Mouse (Mus musculus): Measurements from ENCODE around the gene Sc5d. TPM values are rescaled to one million over a fixed set of nuclear protein-coding genes. Genes with fewer than 3 reads are reported as not detected.

The Sc5d gene
- total and polyA plus RNA-seq, 3 experiments = 23.3 to 111 (median 77.4) TPM

GRCm38 (mm10) chr9:42273174-42273573 is 9.1 kb upstream of the Sc5d start:
- Histone ChIP-seq H3K9me3 (replicated peaks; ENCODE audit: low read length) (no peaks in the 10 kb centered on the region), H3K4me2 (ENCODE audit: insufficient read depth, low read depth, poor library complexity, severe bottlenecking) (no peak overlapping the region), H3K27ac (ENCODE audit: insufficient read depth, low read depth) (no peak overlapping the region), H3K4me3 (replicated peaks in 1 of 3; ENCODE audit: low read depth in 2 of 3, low read length in 2 of 3, poor library complexity in 1 of 3) (no peak overlapping the region), H3K27me3 (replicated peaks) (no peaks in the 10 kb centered on the region), H3K9ac (ENCODE audit: insufficient read depth, low read depth) (no peak overlapping the region), H3K79me2 (replicated peaks; ENCODE audit: control insufficient read depth, extremely low read depth, insufficient read depth, poor library complexity, severe bottlenecking) (no peaks in the 10 kb centered on the region), H3K4me1 (ENCODE audit: control insufficient read depth in 1 of 2, insufficient read depth in 2 of 2) (peaks cover 4 to 19% of the 10 kb centered on the region in 2 experiments), H3K36me3 (replicated peaks in 1 of 2; ENCODE audit: control insufficient read depth in 1 of 2, insufficient read depth in 1 of 2, low read length in 1 of 2) (no peaks in the 10 kb centered on the region)
- dilution Hi-C loops (cut with MboI; ENCODE audit: extremely low pct_ligation_motif_present, extremely low pct_unique_long_range_greater_than_20kb, low sequenced_read_pairs) = no loop called here
- in situ Hi-C loops (cut with MboI; ENCODE audit: low pct_ligation_motif_present, low pct_unique_long_range_greater_than_20kb, low sequenced_read_pairs) = no loop called here
- TF ChIP-seq HCFC1 (IDR thresholded peaks at IDR 0.05; ENCODE audit: low read depth, low read length) (no peak), MAZ (IDR thresholded peaks at IDR 0.05; ENCODE audit: low read depth, low read length) (no peak), NRF1 (IDR thresholded peaks at IDR 0.05; ENCODE audit: low read depth, low read length) (no peak), ETS1 (conservative IDR thresholded peaks at IDR 0.05; ENCODE audit: low read depth, low read length) (no peak)
- no peak for DNase-seq (ENCODE audit: extremely low read depth)

DNA sequence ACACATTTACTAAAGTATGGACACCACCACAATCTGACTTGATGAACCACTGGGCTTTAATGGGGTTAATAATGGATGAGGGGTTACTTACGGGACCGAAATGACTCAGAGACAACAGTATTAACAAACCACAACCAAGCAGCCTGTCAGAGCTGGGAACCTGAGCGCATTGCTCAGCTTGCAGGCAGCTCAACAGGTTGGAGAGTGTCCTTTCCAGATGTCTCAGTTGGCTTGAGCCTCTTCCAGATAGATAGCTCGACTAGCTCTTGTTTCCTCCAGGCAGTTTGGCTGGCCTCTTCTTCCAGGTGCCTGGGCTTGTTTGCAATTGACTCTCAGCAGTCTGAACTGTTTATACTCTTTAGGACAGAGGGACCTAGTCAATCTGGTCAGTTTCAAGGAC is 8.6 kb upstream of the Sc5d start:
- in situ Hi-C loops (cut with MboI; ENCODE audit: low pct_ligation_motif_present, low pct_unique_long_range_greater_than_20kb, low sequenced_read_pairs) (no loop called here), dilution Hi-C loops (cut with MboI; ENCODE audit: extremely low pct_ligation_motif_present, extremely low pct_unique_long_range_greater_than_20kb, low sequenced_read_pairs) (no loop called here)
- Histone ChIP-seq H3K79me2 (replicated peaks; ENCODE audit: control insufficient read depth, extremely low read depth, insufficient read depth, poor library complexity, severe bottlenecking) (no peaks in the 10 kb centered on the region), H3K27ac (ENCODE audit: insufficient read depth, low read depth) (no peak overlapping the region), H3K27me3 (replicated peaks) (no peaks in the 10 kb centered on the region), H3K36me3 (replicated peaks in 1 of 2; ENCODE audit: control insufficient read depth in 1 of 2, insufficient read depth in 1 of 2, low read length in 1 of 2) (no peaks in the 10 kb centered on the region), H3K9ac (ENCODE audit: insufficient read depth, low read depth) (no peak overlapping the region), H3K9me3 (replicated peaks; ENCODE audit: low read length) (no peaks in the 10 kb centered on the region), H3K4me1 (ENCODE audit: control insufficient read depth in 1 of 2, insufficient read depth in 2 of 2) (peaks cover 4 to 19% of the 10 kb centered on the region in 2 experiments), H3K4me3 (replicated peaks in 1 of 3; ENCODE audit: low read depth in 2 of 3, low read length in 2 of 3, poor library complexity in 1 of 3) (no peak overlapping the region), H3K4me2 (ENCODE audit: insufficient read depth, low read depth, poor library complexity, severe bottlenecking) (0 out of 2 replicates have a peak overlapping the region, but pooled peaks have one; percentile 16)
- TF ChIP-seq TBP (conservative IDR thresholded peaks at IDR 0.05; ENCODE audit: low read depth, low read length) (0 out of 2 replicates have a peak, but pooled peaks have one; percentile 26), ETS1 (conservative IDR thresholded peaks at IDR 0.05; ENCODE audit: low read depth, low read length) (no peak), HCFC1 (IDR thresholded peaks at IDR 0.05; ENCODE audit: low read depth, low read length) (no peak), MAZ (IDR thresholded peaks at IDR 0.05; ENCODE audit: low read depth, low read length) (no peak)
- DNase-seq (ENCODE audit: extremely low read depth) = peak; percentile 40

- Histone ChIP-seq H3K4me1 (ENCODE audit: control insufficient read depth in 1 of 2, insufficient read depth in 2 of 2) (peaks cover 4 to 19% of the 10 kb centered on the region in 2 experiments), H3K27ac (ENCODE audit: insufficient read depth, low read depth) (no peak overlapping the region), H3K9me3 (replicated peaks; ENCODE audit: low read length) (no peaks in the 10 kb centered on the region), H3K4me3 (replicated peaks in 1 of 3; ENCODE audit: low read depth in 2 of 3, low read length in 2 of 3, poor library complexity in 1 of 3) (no peak overlapping the region), H3K79me2 (replicated peaks; ENCODE audit: control insufficient read depth, extremely low read depth, insufficient read depth, poor library complexity, severe bottlenecking) (no peaks in the 10 kb centered on the region), H3K27me3 (replicated peaks) (no peaks in the 10 kb centered on the region), H3K4me2 (ENCODE audit: insufficient read depth, low read depth, poor library complexity, severe bottlenecking) (no peak overlapping the region), H3K9ac (ENCODE audit: insufficient read depth, low read depth) (no peak overlapping the region), H3K36me3 (replicated peaks in 1 of 2; ENCODE audit: control insufficient read depth in 1 of 2, insufficient read depth in 1 of 2, low read length in 1 of 2) (no peaks in the 10 kb centered on the region)
- DNase-seq (ENCODE audit: extremely low read depth) = no peak
- no peak for TF ChIP-seq SIN3A (IDR thresholded peaks at IDR 0.05; ENCODE audit: low read length)
- dilution Hi-C loops (cut with MboI; ENCODE audit: extremely low pct_ligation_motif_present, extremely low pct_unique_long_range_greater_than_20kb, low sequenced_read_pairs) (no loop called here), in situ Hi-C loops (cut with MboI; ENCODE audit: low pct_ligation_motif_present, low pct_unique_long_range_greater_than_20kb, low sequenced_read_pairs) (no loop called here)
Observed at GRCm38 (mm10) chr9:42271456-42271855, 7.4 kb upstream of the Sc5d start.
